ENCODE assay signal across 36 mouse cellular contexts in genomic region chr9:22030386-22030785, GRCm38 (mm10). TPM values are rescaled to one million over a fixed set of nuclear protein-coding genes. Genes with fewer than 3 reads are reported as not detected.
"Had no signal": no experiment of that assay in that cellular context is flagged by ENCODE, and none has a peak within 500 bp of the region (broad histone marks: within the 10 kb centered on the region; RNA-seq: fewer than 3 reads in every experiment).

No protein-coding gene starts in this region.

- DNase-seq: heart, postnatal 10 days; heart, postnatal 14 days; heart, postnatal 36 days; heart, postnatal 4 days; kidney, adult 11 months; kidney, adult 18-20 months; kidney, adult 2 months; kidney, adult 8-10 months; kidney, adult 9 months; kidney, postnatal 10 days; kidney, postnatal 14 days; kidney, postnatal 25 days; kidney, postnatal 36 days; kidney, postnatal 4 days; layer of hippocampus, adult 9-11 months had no signal

- ATAC-seq: hindbrain, embryonic 16.5 days; hindbrain, postnatal 0 days; inflammation-experienced regulatory T-cells, adult 6 months; intestine, embryonic 15.5 days; intestine, embryonic 16.5 days; intestine, postnatal 0 days had no signal

- H3K27ac ChIP-seq: heart, embryonic 10.5 days; heart, embryonic 13.5 days; heart, embryonic 15.5 days; hindbrain, embryonic 10.5 days; hindbrain, embryonic 12.5 days; hindbrain, embryonic 13.5 days; hindbrain, embryonic 14.5 days; hindbrain, embryonic 15.5 days; hindbrain, postnatal 0 days; intestine, embryonic 15.5 days; kidney, embryonic 15.5 days; kidney, postnatal 0 days; left cerebral cortex, adult 2 months had no signal

- H3K4me3 ChIP-seq: heart, embryonic 10.5 days; heart, embryonic 12.5 days; heart, embryonic 13.5 days; heart, embryonic 15.5 days; hindbrain, embryonic 10.5 days; hindbrain, embryonic 12.5 days; hindbrain, embryonic 13.5 days; hindbrain, embryonic 15.5 days; intestine, embryonic 15.5 days; kidney, embryonic 15.5 days; left cerebral cortex, adult 2 months had no signal

RNA-seq across cellular contexts. Expression of gene Elavl3, which starts 21.4 kb away (rescaled TPM):
- total RNA-seq: hematopoietic stem cell, adult 5-6 weeks had no signal

RNA-seq across cellular contexts. Expression of gene Ccdc151, which starts 28.0 kb away (rescaled TPM):
- total RNA-seq: heart, postnatal 10 days; heart, postnatal 25 days; heart, postnatal 36 days; heart, postnatal 4 days; hematopoietic stem cell, adult 5-6 weeks had no signal

RNA-seq across cellular contexts. Expression of gene Gm49318, which starts 40.7 kb away (rescaled TPM):
- total RNA-seq: heart, postnatal 14 days; heart, postnatal 25 days; heart, postnatal 36 days; hematopoietic stem cell, adult 5-6 weeks; hindbrain, postnatal 0 days; layer of hippocampus, adult 8-10 months had no signal
